Mouse (Mus musculus) stomach, embryonic 15.5 days (tissue): ENCODE results near the gene Fam198a. TPM values are rescaled to one million over a fixed set of nuclear protein-coding genes. Genes with fewer than 3 reads are reported as not detected.

Source experiments
- ATAC-seq: fragments of 200-750 bp; cut with Nextera tagmentation; 2 replicates; pipeline ENCODE4 v1.8.0; 2017; ENCODE audit warnings: low read depth, moderate number of reproducible peaks, moderate TSS enrichment; ENCODE audit not compliant: insufficient read depth, low FRiP score
- H3K27ac ChIP-seq: fragments of 300-500 bp; sonication (generic); 2 replicates; pipeline ENCODE4 v1.5.1; 2015; ENCODE audit warnings: mild to moderate bottlenecking, inconsistent platforms
- H3K27me3 ChIP-seq: fragments of 300-500 bp; sonication (generic); replicated peaks from 2 replicates; pipeline ENCODE4 v1.6.1; 2015; ENCODE audit warnings: inconsistent platforms
- H3K36me3 ChIP-seq: fragments of 300-500 bp; sonication (generic); 2 replicates; pipeline ENCODE4 v1.6.1; 2015; ENCODE audit warnings: inconsistent platforms
- H3K4me1 ChIP-seq: fragments of 300-500 bp; sonication (generic); 2 replicates; pipeline ENCODE4 v1.6.1; 2015; ENCODE audit warnings: inconsistent platforms
- H3K4me2 ChIP-seq: fragments of 300-500 bp; sonication (generic); 2 replicates; pipeline ENCODE4 v1.6.1; 2015; ENCODE audit warnings: mild to moderate bottlenecking, inconsistent platforms
- H3K4me3 ChIP-seq: fragments of 300-500 bp; sonication (generic); replicated peaks from 2 replicates; pipeline ENCODE4 v1.5.1; 2015; ENCODE audit warnings: inconsistent platforms
- H3K9ac ChIP-seq: fragments of 300-500 bp; sonication (generic); 2 replicates; pipeline ENCODE4 v1.6.1; 2015; ENCODE audit warnings: inconsistent platforms
- H3K9me3 ChIP-seq: fragments of 300-500 bp; sonication (generic); 2 replicates; pipeline ENCODE4 v1.6.1; 2016; ENCODE audit warnings: inconsistent platforms
- WGBS: fragments of 180-500 bp; shearing (Covaris S2); methylation state at CpG from one replicate; pipeline ENCODE4 v1.1.7; 2015; 5-methylcytosine and 5-hydroxymethylcytosine counted together
- polyA plus RNA-seq: library from polyadenylated mRNA; unstranded; fragments of >200 nt; fragmentation: Nextera tagmentation; extraction: Ambion mirVana; gene quantifications from 2 replicates; pipeline ENCODE4 v1.2.1, GENCODE M21; 2015

The Fam198a gene
- polyA plus RNA-seq: 6.4 and 9.0 TPM in 2 replicates

DNA sequence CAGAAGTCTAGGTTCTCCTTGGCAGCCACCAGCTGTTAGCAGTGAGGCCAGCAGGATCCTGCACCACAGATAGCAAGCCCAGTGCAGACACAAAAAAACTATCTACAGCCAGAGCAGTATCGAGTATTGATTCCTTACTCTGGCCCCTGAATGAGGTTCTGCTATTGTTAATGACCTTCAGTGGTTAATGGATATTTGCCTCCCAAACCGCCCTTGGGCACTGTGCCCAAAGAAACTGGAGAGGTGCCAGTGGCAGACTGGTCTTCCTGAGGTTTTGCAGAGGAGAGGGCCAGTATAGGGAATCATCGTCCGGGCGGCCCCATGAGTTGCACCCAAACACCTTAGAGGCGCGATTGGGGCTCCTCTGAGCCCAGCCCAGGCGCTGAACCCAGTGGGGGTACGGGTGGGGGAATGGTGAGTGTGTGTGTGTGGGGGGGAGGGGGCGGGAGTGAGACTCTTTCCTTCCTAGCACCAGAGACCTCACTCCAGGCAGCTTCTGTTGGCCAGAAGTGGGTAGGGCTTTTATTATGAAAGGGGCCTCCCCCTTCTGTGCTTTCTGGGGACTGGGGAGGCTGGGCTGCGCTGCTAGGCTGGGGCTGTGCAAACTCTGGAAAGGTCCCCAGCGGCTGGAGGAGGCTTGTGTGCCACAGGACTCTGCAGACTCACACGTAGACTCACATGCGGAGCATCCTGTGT, at the start of gene Fam198a:
Gene Fam198a (plus strand): TSS at position 571 of the 696 bp plus-strand sequence.
- Histone ChIP-seq H3K9me3 (no peaks in the 10 kb centered on the region), H3K27ac (peak within 1 kb of the TSS; percentile 91), H3K9ac (0 out of 2 replicates have a peak within 1 kb of the TSS, but pooled peaks have one; percentile 22), H3K27me3 (no peaks in the 10 kb centered on the region), H3K36me3 (no peaks in the 10 kb centered on the region), H3K4me3 (peak within 1 kb of the TSS; percentile 44), H3K4me1 (peaks cover 18% of the 10 kb centered on the region), H3K4me2 (peak within 1 kb of the TSS; percentile 68)
- peak; percentile 91 for ATAC-seq
- 5% methylated on average over 14 of the region's 14 CpGs for WGBS

GRCm38 (mm10) chr9:121901710-121902700, 48.8 kb upstream of the Fam198a start:
- Histone ChIP-seq H3K4me3 (no peak overlapping the region), H3K4me1 (0 out of 2 replicates have a peak, but pooled peaks cover 2% of the 10 kb centered on the region), H3K9ac (no peak overlapping the region), H3K36me3 (no peaks in the 10 kb centered on the region), H3K27ac (no peak overlapping the region), H3K9me3 (no peaks in the 10 kb centered on the region), H3K4me2 (no peak overlapping the region), H3K27me3 (no peaks in the 10 kb centered on the region)
- 67% methylated on average over 5 of the region's 5 CpGs for WGBS
- no peak for ATAC-seq

- 70% methylated on average over 8 of the region's 8 CpGs for WGBS
- ATAC-seq: no peak
- H3K4me2 ChIP-seq: no peak overlapping the region
These were observed 47.1 kb upstream of the Fam198a start for GRCm38 (mm10) chr9:121903476-121904305.

GRCm38 (mm10) chr9:121904319-121904718, 46.5 kb upstream of the Fam198a start:
- Histone ChIP-seq H3K9me3 (no peaks in the 10 kb centered on the region), H3K4me3 (no peak overlapping the region), H3K36me3 (no peaks in the 10 kb centered on the region), H3K4me1 (no peaks in the 10 kb centered on the region), H3K27ac (no peak overlapping the region), H3K9ac (no peak overlapping the region), H3K4me2 (no peak overlapping the region), H3K27me3 (no peaks in the 10 kb centered on the region)
- no peak for ATAC-seq
- WGBS: 76% methylated on average over 4 of the region's 4 CpGs

More at GRCm38 (mm10) chr9:121903476-121904305, 47.1 kb upstream of the Fam198a start:
- Histone ChIP-seq H3K9me3 (no peaks in the 10 kb centered on the region), H3K4me1 (no peaks in the 10 kb centered on the region), H3K27ac (no peak overlapping the region), H3K9ac (no peak overlapping the region), H3K4me3 (no peak overlapping the region), H3K27me3 (no peaks in the 10 kb centered on the region), H3K36me3 (no peaks in the 10 kb centered on the region)

- H3K4me1 ChIP-seq: no peaks in the 10 kb centered on the region
- no peak overlapping the region for H3K27ac ChIP-seq
- H3K9ac ChIP-seq: no peak overlapping the region
- ATAC-seq: no peak
- H3K4me3 ChIP-seq: no peak overlapping the region
- H3K27me3 ChIP-seq: no peaks in the 10 kb centered on the region
- no peaks in the 10 kb centered on the region for H3K36me3 ChIP-seq
- no peak overlapping the region for H3K4me2 ChIP-seq
- 86% methylated on average over 7 of the region's 7 CpGs for WGBS
- no peaks in the 10 kb centered on the region for H3K9me3 ChIP-seq
These were observed 45.8 kb upstream of the Fam198a start for GRCm38 (mm10) chr9:121904946-121905345.

DNA sequence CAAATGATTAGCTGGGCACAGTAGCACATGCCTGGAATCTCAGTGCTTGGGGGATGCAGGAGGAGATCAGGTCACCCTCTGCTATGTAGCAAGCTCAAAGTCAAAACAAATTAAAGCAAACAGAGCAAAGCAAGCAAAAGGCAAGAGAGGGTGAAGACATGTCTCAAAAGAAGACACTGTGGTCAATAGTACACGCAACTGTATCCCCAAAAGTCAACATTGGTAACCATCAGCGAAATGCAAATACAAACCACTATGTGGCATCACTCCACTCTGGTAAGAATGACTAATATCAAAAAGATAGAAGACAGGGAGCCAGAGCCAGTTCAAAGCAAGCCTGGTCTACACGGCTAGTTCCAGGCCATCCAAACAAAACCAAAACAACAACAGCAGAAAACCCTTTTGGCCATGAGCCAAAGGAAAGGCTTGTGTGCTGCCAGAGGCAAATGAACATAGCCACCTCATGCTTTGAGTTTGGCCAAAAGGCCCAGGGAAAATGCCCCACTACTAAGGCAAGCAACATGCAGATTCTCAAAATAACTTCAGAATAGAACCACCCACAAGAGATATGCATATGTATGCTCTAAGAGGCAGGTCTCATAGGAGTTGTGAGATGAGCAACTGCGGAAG, 45.1 kb upstream of the Fam198a start:
- no peak overlapping the region for H3K27ac ChIP-seq
- H3K9ac ChIP-seq: no peak overlapping the region
- WGBS: 68% methylated on average over 4 of the region's 4 CpGs

DNA sequence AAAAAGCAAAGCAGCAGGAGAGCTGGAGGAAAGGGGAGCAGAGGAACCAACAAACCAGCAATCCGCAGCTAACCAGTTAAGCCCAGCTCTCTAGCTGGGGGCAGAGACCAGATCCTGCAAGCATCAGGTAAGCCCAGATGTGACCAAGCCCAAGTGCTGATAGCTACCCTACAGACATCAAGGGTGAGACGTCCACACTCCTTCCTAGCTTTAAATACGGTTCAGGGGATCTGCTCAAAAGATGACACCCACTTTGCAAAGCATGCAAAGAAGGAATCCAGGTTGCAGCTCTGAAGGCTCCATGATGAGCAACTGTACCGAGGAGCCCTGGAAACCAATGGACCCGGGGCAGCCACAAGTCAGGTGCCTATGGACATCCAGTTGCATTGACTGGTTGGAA, 44.3 kb upstream of the Fam198a start:
- 79% methylated on average over 5 of the region's 5 CpGs for WGBS
- no peaks in the 10 kb centered on the region for H3K9me3 ChIP-seq
- H3K4me1 ChIP-seq: no peaks in the 10 kb centered on the region
- no peaks in the 10 kb centered on the region for H3K27me3 ChIP-seq
- no peak overlapping the region for H3K27ac ChIP-seq
- no peak overlapping the region for H3K4me3 ChIP-seq
- no peak overlapping the region for H3K4me2 ChIP-seq
- no peak for ATAC-seq
- H3K9ac ChIP-seq: no peak overlapping the region
- no peaks in the 10 kb centered on the region for H3K36me3 ChIP-seq

More for the DNA sequence above, 45.1 kb upstream of the Fam198a start:
- no peaks in the 10 kb centered on the region for H3K36me3 ChIP-seq
- H3K4me2 ChIP-seq: no peak overlapping the region
- H3K4me3 ChIP-seq: no peak overlapping the region
- no peaks in the 10 kb centered on the region for H3K9me3 ChIP-seq
- no peaks in the 10 kb centered on the region for H3K27me3 ChIP-seq
- no peaks in the 10 kb centered on the region for H3K4me1 ChIP-seq
- ATAC-seq: no peak

DNA sequence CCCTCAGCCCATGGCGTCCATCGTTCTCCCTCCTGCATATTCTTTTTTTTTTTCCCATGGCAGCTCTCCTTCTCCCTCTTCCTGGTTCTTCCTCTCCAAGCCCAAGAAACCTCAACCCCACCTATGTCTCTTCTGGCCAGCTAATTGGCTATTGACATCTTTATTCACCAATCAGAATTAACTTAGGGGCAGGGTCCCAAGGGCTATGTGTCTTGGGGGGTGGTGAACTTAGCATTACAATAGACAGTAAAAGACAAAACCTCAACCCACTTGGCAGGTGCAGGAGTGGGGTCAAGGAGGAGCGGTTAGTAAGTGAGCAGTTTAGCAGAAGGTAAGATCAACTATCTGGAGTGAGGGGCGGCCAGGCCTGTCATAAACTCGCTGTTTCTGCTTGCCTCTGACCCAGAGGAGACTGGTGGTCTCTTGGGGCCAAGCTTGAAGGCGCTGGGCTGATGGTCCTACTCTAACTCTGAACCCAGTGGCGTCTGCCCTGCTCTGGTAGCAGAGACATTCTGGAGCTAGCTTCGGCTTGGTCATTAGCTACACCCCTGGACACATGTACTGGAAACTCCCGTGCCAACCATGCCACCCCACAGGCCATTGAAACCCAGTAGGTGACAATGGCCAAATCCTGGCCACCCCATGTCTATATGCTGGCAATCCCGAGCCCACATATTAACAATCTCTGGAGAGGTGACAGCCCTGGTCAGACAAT, 43.3 kb upstream of the Fam198a start:
- Histone ChIP-seq H3K9ac (no peak overlapping the region), H3K4me1 (no peaks in the 10 kb centered on the region), H3K27me3 (no peaks in the 10 kb centered on the region), H3K9me3 (no peaks in the 10 kb centered on the region), H3K27ac (no peak overlapping the region), H3K4me3 (no peak overlapping the region), H3K4me2 (no peak overlapping the region), H3K36me3 (no peaks in the 10 kb centered on the region)
- no peak for ATAC-seq
- WGBS: 76% methylated on average over 10 of the region's 10 CpGs

DNA sequence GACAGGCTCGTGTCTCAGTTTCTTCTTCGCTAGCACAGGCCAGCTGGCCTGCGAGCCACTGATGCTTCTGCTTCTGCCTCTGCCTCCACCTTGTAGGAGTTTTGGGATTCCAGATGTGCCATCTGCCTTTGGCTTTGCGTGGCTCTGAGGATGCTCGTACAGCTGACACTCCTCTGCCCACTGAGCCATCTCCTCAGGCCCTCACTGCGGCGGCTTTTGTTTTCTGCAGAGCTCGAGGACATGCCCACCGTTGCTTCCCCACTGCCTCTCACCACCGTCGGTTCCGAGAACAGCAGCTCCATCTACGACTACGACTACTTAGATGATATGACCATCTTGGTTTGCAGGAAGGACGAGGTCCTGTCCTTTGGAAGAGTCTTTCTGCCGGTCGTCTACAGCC, 42.5 kb upstream of the Fam198a start:
- Histone ChIP-seq H3K27me3 (no peaks in the 10 kb centered on the region), H3K4me2 (no peak overlapping the region), H3K36me3 (no peaks in the 10 kb centered on the region), H3K4me3 (no peak overlapping the region), H3K9me3 (no peaks in the 10 kb centered on the region), H3K9ac (no peak overlapping the region), H3K27ac (no peak overlapping the region), H3K4me1 (no peaks in the 10 kb centered on the region)
- 91% methylated on average over 17 of the region's 17 CpGs for WGBS
- ATAC-seq: no peak

GRCm38 (mm10) chr9:121909635-121910034, 41.2 kb upstream of the Fam198a start:
- H3K4me3 ChIP-seq: no peak overlapping the region
- no peaks in the 10 kb centered on the region for H3K4me1 ChIP-seq
- H3K36me3 ChIP-seq: no peaks in the 10 kb centered on the region
- no peak overlapping the region for H3K9ac ChIP-seq
- no peaks in the 10 kb centered on the region for H3K27me3 ChIP-seq
- H3K9me3 ChIP-seq: no peaks in the 10 kb centered on the region
- H3K27ac ChIP-seq: no peak overlapping the region
- no peak overlapping the region for H3K4me2 ChIP-seq
- WGBS: 77% methylated on average over 6 of the region's 6 CpGs
- no peak for ATAC-seq

- ATAC-seq: no peak
- Histone ChIP-seq H3K9me3 (no peaks in the 10 kb centered on the region), H3K27me3 (no peaks in the 10 kb centered on the region), H3K4me3 (no peak overlapping the region), H3K27ac (no peak overlapping the region), H3K4me1 (no peaks in the 10 kb centered on the region), H3K36me3 (no peaks in the 10 kb centered on the region), H3K4me2 (no peak overlapping the region), H3K9ac (no peak overlapping the region)
- WGBS: 85% methylated on average over 7 of the region's 7 CpGs
These were observed 39.6 kb upstream of the Fam198a start for GRCm38 (mm10) chr9:121911196-121911595.
